Mouse (Mus musculus): ENCODE data around the gene Syngap1. TPM values are rescaled to one million over a fixed set of nuclear protein-coding genes. Genes with fewer than 3 reads are reported as not detected.

The Syngap1 gene
- polyA plus RNA-seq, 1 experiment from 2014 or later = 1.6 TPM

DNA sequence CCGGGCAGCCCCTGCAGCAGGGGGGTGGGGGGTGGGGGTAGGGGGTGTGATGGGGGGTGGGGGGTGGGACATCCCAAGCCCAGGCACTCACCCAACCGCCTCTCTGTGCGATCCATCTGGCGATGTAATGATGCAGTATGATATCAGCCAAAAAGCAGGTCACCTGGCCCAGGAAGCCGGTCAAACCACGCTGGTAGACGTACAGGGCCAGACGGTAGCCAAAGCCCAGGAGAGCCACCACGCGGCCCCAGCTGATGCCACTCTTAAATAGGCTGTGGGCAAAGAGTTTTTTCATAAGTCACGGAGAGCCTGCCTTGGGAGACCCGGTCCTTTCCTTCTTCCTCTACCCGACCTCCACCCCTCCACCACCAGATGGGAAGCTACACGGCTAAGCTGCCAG lies 80.0 kb downstream of the Syngap1 start:
- Histone ChIP-seq H3K4me3 (no peak overlapping the region), H3K36me3 (peaks cover 61% of the 10 kb centered on the region), H3K27ac (no peak overlapping the region), H3K4me1 (peaks cover 15% of the 10 kb centered on the region), H3K27me3 (no peaks in the 10 kb centered on the region), H3K9me3 (no peaks in the 10 kb centered on the region), H3K4me2 (no peak overlapping the region), H3K9ac (no peak overlapping the region)
- no peak for ATAC-seq (ENCODE audit: insufficient number of reproducible peaks, low FRiP score, low TSS enrichment, low read depth)
- WGBS = 91% methylated on average over 13 of the region's 14 CpGs

DNA sequence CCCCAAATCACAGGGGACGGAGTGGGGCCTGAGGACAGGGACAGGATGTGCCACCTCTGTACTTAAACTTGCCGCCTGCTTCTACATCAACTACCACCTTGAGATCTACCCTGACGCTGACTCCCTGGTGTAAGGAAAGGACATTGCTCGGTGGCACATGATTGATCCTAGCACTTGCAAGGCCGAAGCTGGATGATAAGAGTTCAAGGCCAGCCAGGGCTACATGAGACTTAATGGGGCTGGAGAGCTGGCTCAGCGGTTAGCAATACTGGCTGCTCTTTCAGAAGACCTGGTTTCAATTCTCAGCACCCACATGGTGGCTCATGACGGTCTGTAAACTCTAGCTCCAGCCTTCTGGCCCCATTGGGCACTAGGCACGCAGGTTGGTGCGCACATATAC lies 80.7 kb downstream of the Syngap1 start:
- Histone ChIP-seq H3K27ac (no peak overlapping the region), H3K9me3 (no peaks in the 10 kb centered on the region), H3K9ac (no peak overlapping the region), H3K4me1 (peaks cover 15% of the 10 kb centered on the region), H3K27me3 (no peaks in the 10 kb centered on the region), H3K4me2 (no peak overlapping the region), H3K4me3 (no peak overlapping the region), H3K36me3 (peaks cover 66% of the 10 kb centered on the region)
- 93% methylated on average over 9 of the region's 9 CpGs for WGBS
- ATAC-seq (ENCODE audit: insufficient number of reproducible peaks, low FRiP score, low TSS enrichment, low read depth) = no peak

Small RNA genes lying within 50 kb of the gene (microRNA-seq; reads per million reads assigned to microRNA genes)
- gene Gm27775 = not detected
- not detected for gene Mir3083
- not detected for gene Mir6968

Other genes with a start within 250 kb of the Syngap1 start
- gene Crebrf, start 225.6 kb upstream of the Syngap1 start, polyA plus RNA-seq (2015; fragmentation: Nextera tagmentation; extraction: Ambion mirVana) = 7.3 and 7.6 TPM in 2 replicates
- 47.3 and 50.7 TPM in 2 replicates for gene Bnip1, start 160.2 kb upstream of the Syngap1 start, polyA plus RNA-seq (2015; fragmentation: Nextera tagmentation; extraction: Ambion mirVana)
- not detected in 2 replicates for gene Nkx2-5, start 96.2 kb upstream of the Syngap1 start, polyA plus RNA-seq (2015; fragmentation: Nextera tagmentation; extraction: Ambion mirVana)
- 4.7 and 5.8 TPM in 2 replicates for gene Kifc5b, start 24.2 kb upstream of the Syngap1 start, polyA plus RNA-seq (2015; fragmentation: Nextera tagmentation; extraction: Ambion mirVana)
- 11.4 and 13.0 TPM in 2 replicates for gene Phf1, start 8.2 kb upstream of the Syngap1 start, polyA plus RNA-seq (2015; fragmentation: Nextera tagmentation; extraction: Ambion mirVana)
- 158 and 172 TPM in 2 replicates for gene Cuta, start 1.7 kb upstream of the Syngap1 start, polyA plus RNA-seq (2015; fragmentation: Nextera tagmentation; extraction: Ambion mirVana)
- gene Zbtb9, start 31.9 kb downstream of the Syngap1 start, polyA plus RNA-seq (2015; fragmentation: Nextera tagmentation; extraction: Ambion mirVana) = 13.5 and 14.1 TPM in 2 replicates
- gene Bak1, start 87.8 kb downstream of the Syngap1 start, polyA plus RNA-seq (2015; fragmentation: Nextera tagmentation; extraction: Ambion mirVana) = 4.0 and 5.5 TPM in 2 replicates
- 4.3 and 4.4 TPM in 2 replicates for gene Itpr3, start 116.1 kb downstream of the Syngap1 start, polyA plus RNA-seq (2015; fragmentation: Nextera tagmentation; extraction: Ambion mirVana)
- gene Uqcc2, start 192.7 kb downstream of the Syngap1 start, polyA plus RNA-seq (2015; fragmentation: Nextera tagmentation; extraction: Ambion mirVana) = 276 and 289 TPM in 2 replicates
- 0.44 and 1.7 TPM in 2 replicates for gene Ip6k3, start 226.5 kb downstream of the Syngap1 start, polyA plus RNA-seq (2015; fragmentation: Nextera tagmentation; extraction: Ambion mirVana)